Mouse (Mus musculus): ENCODE data around the gene Clec10a. TPM values are rescaled to one million over a fixed set of nuclear protein-coding genes. Genes with fewer than 3 reads are reported as not detected.
"Not testable (repeated sequence)": the region's sequence is repeated elsewhere in the genome, so short reads cannot be mapped to it uniquely, and the experiment has no call there.

Clec10a gene
- polyA plus RNA-seq, 1 experiment from 2014 or later, result 2.1 TPM

- ATAC-seq (replicated peaks); H3K27me3 ChIP-seq (replicated peaks); H3K4me2 ChIP-seq; H3K4me1 ChIP-seq; H3K9me3 ChIP-seq; H3K9ac ChIP-seq; H3K4me3 ChIP-seq; H3K27ac ChIP-seq; H3K36me3 ChIP-seq (replicated peaks): not testable (repeated sequence)
- WGBS, result 91% methylated on average over 7 of the region's 7 CpGs
Observed at GRCm38 (mm10) chr11:70169471-70169870, 13.5 kb downstream of the Clec10a start.

GRCm38 (mm10) chr11:70170291-70170690 is 14.3 kb downstream of the Clec10a start:
- H3K27me3 ChIP-seq (replicated peaks), result no peaks in the 10 kb centered on the region
- no peak for ATAC-seq (replicated peaks)
- 77% methylated on average over 7 of the region's 7 CpGs for WGBS
- H3K9me3 ChIP-seq, result no peaks in the 10 kb centered on the region
- H3K4me2 ChIP-seq, result no peak overlapping the region
- H3K27ac ChIP-seq, result no peak overlapping the region
- H3K9ac ChIP-seq, result no peak overlapping the region
- no peaks in the 10 kb centered on the region for H3K4me1 ChIP-seq
- no peaks in the 10 kb centered on the region for H3K36me3 ChIP-seq (replicated peaks)
- H3K4me3 ChIP-seq, result no peak overlapping the region

DNA sequence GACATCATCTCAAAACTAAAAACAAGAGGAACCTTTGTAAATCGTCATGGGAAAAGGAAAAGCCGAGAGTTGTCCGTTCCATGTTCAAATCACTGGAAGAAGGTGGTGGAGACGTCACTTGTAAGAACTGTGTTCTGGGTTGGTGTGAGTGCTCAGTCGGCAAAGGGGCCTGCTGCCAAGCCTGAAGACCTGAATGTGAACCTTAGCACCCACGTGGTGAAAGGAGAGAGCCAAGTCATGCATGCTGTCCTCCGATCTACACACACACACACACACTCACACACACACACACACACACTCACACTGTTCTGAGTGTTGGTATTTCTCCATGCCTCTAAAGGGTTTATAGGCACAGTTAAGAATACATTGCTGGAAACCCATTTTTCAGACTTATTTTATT is 15.2 kb downstream of the Clec10a start:
- no peak for ATAC-seq (replicated peaks)
- no peaks in the 10 kb centered on the region for H3K27me3 ChIP-seq (replicated peaks)
- no peak overlapping the region for H3K27ac ChIP-seq
- no peaks in the 10 kb centered on the region for H3K4me1 ChIP-seq
- H3K4me2 ChIP-seq, result no peak overlapping the region
- no peak overlapping the region for H3K4me3 ChIP-seq
- no peaks in the 10 kb centered on the region for H3K36me3 ChIP-seq (replicated peaks)
- 85% methylated on average over 7 of the region's 7 CpGs for whole genome bisulfite sequencing
- no peak overlapping the region for H3K9ac ChIP-seq
- H3K9me3 ChIP-seq, result no peaks in the 10 kb centered on the region

DNA sequence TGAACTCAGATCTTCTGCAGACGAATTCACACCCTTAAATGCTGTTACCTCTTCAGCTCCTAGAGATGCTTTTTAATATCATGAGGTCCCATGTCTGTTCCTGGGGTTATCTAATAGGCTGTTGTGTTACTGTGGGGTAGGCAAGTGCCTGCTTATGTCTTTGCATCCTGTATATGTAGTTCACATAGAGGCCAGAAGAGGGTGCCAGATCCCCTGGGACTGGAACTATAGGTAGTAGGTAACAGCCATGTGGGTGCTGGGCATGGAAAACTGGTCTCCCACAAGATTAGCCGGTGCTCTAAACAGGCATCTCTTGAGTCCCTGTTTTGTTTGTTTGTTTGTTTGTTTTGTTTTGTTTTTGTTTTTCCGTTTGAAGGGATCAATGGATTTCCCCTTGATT is 15.8 kb downstream of the Clec10a start:
- H3K4me1 ChIP-seq, result no peaks in the 10 kb centered on the region
- ATAC-seq (replicated peaks), result no peak
- H3K4me2 ChIP-seq, result no peak overlapping the region
- no peak overlapping the region for H3K9ac ChIP-seq
- no peaks in the 10 kb centered on the region for H3K9me3 ChIP-seq
- WGBS, result 49% methylated on average over 3 of the region's 3 CpGs
- H3K36me3 ChIP-seq (replicated peaks), result no peaks in the 10 kb centered on the region
- H3K27ac ChIP-seq, result no peak overlapping the region
- H3K27me3 ChIP-seq (replicated peaks), result no peaks in the 10 kb centered on the region
- H3K4me3 ChIP-seq, result no peak overlapping the region

- H3K36me3 ChIP-seq (replicated peaks), result no peaks in the 10 kb centered on the region
- H3K4me2 ChIP-seq, result no peak overlapping the region
- H3K27ac ChIP-seq, result no peak overlapping the region
- no peak overlapping the region for H3K4me3 ChIP-seq
- no peak for ATAC-seq (replicated peaks)
- H3K9me3 ChIP-seq, result no peaks in the 10 kb centered on the region
- H3K9ac ChIP-seq, result no peak overlapping the region
- WGBS, result 62% methylated on average over 5 of the region's 5 CpGs
- H3K27me3 ChIP-seq (replicated peaks), result no peaks in the 10 kb centered on the region
- no peaks in the 10 kb centered on the region for H3K4me1 ChIP-seq
Observed at GRCm38 (mm10) chr11:70172298-70172697, 16.3 kb downstream of the Clec10a start.

DNA sequence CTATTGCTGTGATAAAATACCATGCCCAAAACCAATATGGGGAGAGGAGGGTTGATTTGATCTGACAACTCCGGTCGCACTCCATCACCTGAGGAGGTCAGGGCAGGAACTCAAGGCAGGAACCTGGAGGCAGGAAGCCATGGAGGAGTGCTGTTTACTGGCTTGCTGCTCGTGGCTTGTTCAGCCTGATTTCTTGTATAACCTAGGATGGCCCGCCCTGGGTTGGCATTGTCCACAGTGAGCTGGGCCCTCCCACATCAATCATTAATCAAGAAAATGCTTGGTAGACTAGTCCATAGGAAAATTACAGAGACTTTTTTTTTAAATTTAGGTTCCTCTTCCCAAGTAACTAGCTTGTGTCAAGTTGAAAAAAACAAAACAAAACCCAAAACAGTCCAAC is 18.5 kb downstream of the Clec10a start:
- Histone ChIP-seq H3K9me3 (no peaks in the 10 kb centered on the region), H3K4me2 (no peak overlapping the region), H3K4me3 (no peak overlapping the region), H3K9ac (no peak overlapping the region), H3K27ac (no peak overlapping the region), H3K36me3 (replicated peaks) (no peaks in the 10 kb centered on the region), H3K27me3 (replicated peaks) (no peaks in the 10 kb centered on the region), H3K4me1 (no peaks in the 10 kb centered on the region)
- 82% methylated on average over 4 of the region's 4 CpGs for WGBS
- no peak for ATAC-seq (replicated peaks)

DNA sequence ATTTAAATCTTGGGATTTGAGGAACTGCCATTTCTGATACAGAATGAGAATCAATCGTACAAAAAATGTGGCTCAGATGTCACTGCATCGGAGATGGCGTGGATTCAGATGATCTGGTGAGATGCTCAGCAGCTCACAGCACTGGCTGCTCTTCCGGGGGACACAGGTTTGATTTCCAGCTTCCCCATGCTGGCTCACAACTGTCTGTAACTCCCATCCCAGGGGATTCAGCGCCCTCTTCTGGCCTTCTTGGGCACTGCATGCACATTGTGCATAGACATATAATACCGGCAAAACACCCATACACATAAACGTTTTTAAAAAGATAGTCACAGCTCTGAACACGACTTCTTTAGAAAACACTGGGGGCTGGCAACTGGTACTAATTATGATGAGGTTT is 21.6 kb downstream of the Clec10a start:
- ATAC-seq (replicated peaks), result no peak
- WGBS, result 72% methylated on average over 8 of the region's 8 CpGs

DNA sequence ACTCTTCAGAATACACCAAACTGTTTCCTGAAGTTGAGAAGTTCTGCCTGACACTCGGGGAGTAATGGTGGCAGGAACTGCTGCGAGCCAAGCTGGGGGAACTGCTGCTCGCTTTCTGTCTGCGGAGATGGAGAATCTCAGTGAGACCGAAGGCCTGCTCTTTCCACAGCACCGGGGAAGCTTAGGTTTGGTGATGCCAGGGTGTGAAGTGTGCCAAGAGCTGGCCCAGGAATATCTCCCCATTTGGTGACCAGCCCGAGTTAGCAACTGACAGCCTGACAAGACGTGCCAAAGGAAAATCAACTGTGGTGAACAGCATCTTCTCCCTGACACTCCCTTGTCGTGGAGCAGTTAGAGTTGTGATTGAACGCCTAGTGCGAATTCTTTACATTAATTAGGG is 22.3 kb downstream of the Clec10a start:
- no peaks in the 10 kb centered on the region for H3K9me3 ChIP-seq
- H3K4me1 ChIP-seq, result no peaks in the 10 kb centered on the region
- no peak overlapping the region for H3K9ac ChIP-seq
- H3K4me2 ChIP-seq, result no peak overlapping the region
- no peak overlapping the region for H3K4me3 ChIP-seq
- no peak for ATAC-seq (replicated peaks)
- no peaks in the 10 kb centered on the region for H3K36me3 ChIP-seq (replicated peaks)
- H3K27me3 ChIP-seq (replicated peaks), result no peaks in the 10 kb centered on the region
- WGBS, result 87% methylated on average over 11 of the region's 11 CpGs
- H3K27ac ChIP-seq, result no peak overlapping the region

More for the DNA sequence above, 21.6 kb downstream of the Clec10a start:
- no peaks in the 10 kb centered on the region for H3K27me3 ChIP-seq (replicated peaks)
- H3K36me3 ChIP-seq (replicated peaks), result no peaks in the 10 kb centered on the region
- H3K4me2 ChIP-seq, result no peak overlapping the region
- no peak overlapping the region for H3K27ac ChIP-seq
- H3K4me1 ChIP-seq, result no peaks in the 10 kb centered on the region
- no peaks in the 10 kb centered on the region for H3K9me3 ChIP-seq
- H3K4me3 ChIP-seq, result no peak overlapping the region
- no peak overlapping the region for H3K9ac ChIP-seq

DNA sequence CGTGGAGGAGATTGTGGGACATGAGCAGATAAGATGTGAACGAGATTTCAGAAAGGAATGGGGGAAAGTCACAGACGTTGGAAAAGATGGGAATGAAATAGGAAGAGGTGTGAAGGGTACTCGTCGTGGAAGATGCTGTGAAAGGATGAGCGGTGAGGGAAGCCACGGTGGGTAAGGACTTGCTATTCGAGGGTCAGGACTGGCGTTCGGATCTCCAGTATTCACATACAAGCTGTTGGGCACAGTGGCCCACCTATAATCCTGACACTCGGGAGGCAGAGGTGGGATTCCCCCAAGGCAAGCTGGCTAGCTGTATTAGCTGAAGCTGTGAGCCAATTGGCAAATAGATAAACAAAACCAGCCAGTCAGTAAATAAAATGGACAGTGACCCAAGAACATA is 22.8 kb downstream of the Clec10a start:
- Histone ChIP-seq H3K27ac (no peak overlapping the region), H3K4me1 (no peaks in the 10 kb centered on the region), H3K4me3 (no peak overlapping the region), H3K36me3 (replicated peaks) (no peaks in the 10 kb centered on the region), H3K9me3 (no peaks in the 10 kb centered on the region), H3K4me2 (no peak overlapping the region), H3K9ac (no peak overlapping the region), H3K27me3 (replicated peaks) (no peaks in the 10 kb centered on the region)
- 76% methylated on average over 11 of the region's 11 CpGs for WGBS
- no peak for ATAC-seq (replicated peaks)

DNA sequence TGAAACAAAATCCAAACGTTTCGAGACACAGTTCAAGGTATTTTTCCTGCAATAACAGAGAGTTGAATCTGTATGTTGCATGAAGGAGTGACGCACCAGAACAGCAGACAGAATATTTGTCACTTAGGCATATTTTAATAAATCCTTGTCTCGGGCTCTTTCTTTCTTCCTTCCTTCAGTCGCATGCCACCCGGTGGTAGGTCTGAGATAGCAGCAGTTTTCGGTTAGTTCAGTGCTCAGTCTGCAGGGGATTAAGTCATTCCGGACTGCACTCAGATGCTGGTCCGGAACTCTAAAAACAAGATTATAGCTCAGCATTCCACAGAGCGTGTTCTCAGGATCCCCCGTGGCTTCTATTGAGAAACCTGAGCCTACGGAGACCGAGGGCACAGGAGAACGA is 23.4 kb downstream of the Clec10a start:
- 0 out of 2 replicates have a peak overlapping the region, but pooled peaks have one; percentile 17 for H3K4me2 ChIP-seq
- 25% methylated on average over 14 of the region's 14 CpGs for whole genome bisulfite sequencing
- H3K36me3 ChIP-seq (replicated peaks), result no peaks in the 10 kb centered on the region
- no peak overlapping the region for H3K9ac ChIP-seq
- ATAC-seq (replicated peaks), result no peak
- H3K27me3 ChIP-seq (replicated peaks), result no peaks in the 10 kb centered on the region
- no peaks in the 10 kb centered on the region for H3K4me1 ChIP-seq
- H3K27ac ChIP-seq, result no peak overlapping the region
- H3K4me3 ChIP-seq, result no peak overlapping the region; the same call in 1 of the 2 replicates
- H3K9me3 ChIP-seq, result no peaks in the 10 kb centered on the region

GRCm38 (mm10) chr11:70180496-70180895 is 24.5 kb downstream of the Clec10a start:
- WGBS, result 92% methylated on average over 4 of the region's 4 CpGs
- ATAC-seq (replicated peaks), result no peak
- H3K4me1 ChIP-seq, result no peaks in the 10 kb centered on the region
- no peaks in the 10 kb centered on the region for H3K9me3 ChIP-seq
- no peak overlapping the region for H3K4me2 ChIP-seq
- no peak overlapping the region for H3K9ac ChIP-seq
- H3K27me3 ChIP-seq (replicated peaks), result no peaks in the 10 kb centered on the region
- no peak overlapping the region for H3K27ac ChIP-seq
- H3K4me3 ChIP-seq, result no peak overlapping the region
- no peaks in the 10 kb centered on the region for H3K36me3 ChIP-seq (replicated peaks)

DNA sequence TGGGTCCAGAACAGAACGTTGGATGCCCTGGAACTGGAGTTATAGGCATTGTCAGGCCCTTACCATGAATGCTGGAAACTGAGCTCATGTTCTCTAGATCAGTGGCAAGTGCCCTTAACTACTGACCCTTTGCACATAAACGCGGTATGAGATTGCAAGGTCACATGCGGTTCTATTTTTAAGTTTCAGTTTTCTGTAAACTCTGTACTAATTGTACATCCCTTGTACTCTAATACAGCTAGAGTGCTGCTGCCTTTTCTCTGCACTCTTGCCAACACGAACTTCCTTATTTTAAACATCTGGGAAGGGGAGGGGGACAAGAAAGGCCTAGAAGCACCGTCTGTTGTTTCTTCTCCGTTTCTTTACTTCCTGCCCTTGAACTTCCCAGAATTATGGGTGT is 29.1 kb downstream of the Clec10a start:
- Histone ChIP-seq H3K4me3 (no peak overlapping the region), H3K9me3 (no peaks in the 10 kb centered on the region), H3K4me2 (no peak overlapping the region), H3K36me3 (replicated peaks) (no peaks in the 10 kb centered on the region), H3K4me1 (no peaks in the 10 kb centered on the region), H3K9ac (no peak overlapping the region), H3K27me3 (replicated peaks) (no peaks in the 10 kb centered on the region), H3K27ac (no peak overlapping the region)
- ATAC-seq (replicated peaks), result no peak
- WGBS, result 87% methylated on average over 7 of the region's 7 CpGs

GRCm38 (mm10) chr11:70189319-70190134 is 33.5 kb downstream of the Clec10a start:
- Histone ChIP-seq H3K36me3 (replicated peaks) (no peaks in the 10 kb centered on the region), H3K9ac (no peak overlapping the region), H3K27me3 (replicated peaks) (no peaks in the 10 kb centered on the region), H3K9me3 (no peaks in the 10 kb centered on the region), H3K4me2 (no peak overlapping the region), H3K4me3 (no peak overlapping the region), H3K4me1 (no peaks in the 10 kb centered on the region), H3K27ac (no peak overlapping the region)
- WGBS, result 88% methylated on average over 28 of the region's 28 CpGs
- ATAC-seq (replicated peaks), result no peak

All from midbrain, embryonic 15.5 days (tissue).